Mouse (Mus musculus) adrenal gland, postnatal 36 days (tissue): ENCODE results near the gene Wdr35. TPM values are rescaled to one million over a fixed set of nuclear protein-coding genes. Genes with fewer than 3 reads are reported as not detected.
"Not testable (repeated sequence)": the region's sequence is repeated elsewhere in the genome, so short reads cannot be mapped to it uniquely, and the experiment has no call there.

Experiments
- DNase-seq, 2 experiments: peaks; one replicate each; pipeline ENCODE4 v3.0.0; 2021; ENCODE audit warnings: mixed read lengths in 1 of 2
- total RNA-seq, 2 experiments: library from RNA; stranded (reverse); gene quantifications; 2 replicates each; pipeline ENCODE4 v1.2.3; 2021

Gene Wdr35
- total RNA-seq, 2 experiments from 2014 or later, result 15.4 to 16.5 TPM

DNA sequence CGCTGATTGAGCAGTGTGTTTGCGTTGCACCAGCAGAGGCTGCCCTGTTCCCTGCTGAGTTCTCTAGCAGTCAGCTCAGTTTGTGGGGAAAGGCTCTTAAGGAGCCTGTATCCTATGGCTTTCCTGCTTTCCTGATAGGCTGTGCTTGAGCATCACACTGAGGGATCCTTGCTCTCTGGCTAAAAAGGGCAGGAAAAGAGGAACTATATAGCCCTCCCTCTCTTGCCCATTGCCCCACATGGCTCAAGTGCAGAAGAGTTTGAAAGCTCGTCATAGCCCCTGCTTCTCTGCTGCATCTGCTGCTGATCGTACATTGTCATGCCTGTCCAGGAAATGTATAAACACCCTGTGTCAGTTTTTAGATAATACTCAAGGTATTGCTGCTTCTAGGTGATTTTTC, 33.5 kb downstream of the Wdr35 start:
- no peak for DNase-seq

DNA sequence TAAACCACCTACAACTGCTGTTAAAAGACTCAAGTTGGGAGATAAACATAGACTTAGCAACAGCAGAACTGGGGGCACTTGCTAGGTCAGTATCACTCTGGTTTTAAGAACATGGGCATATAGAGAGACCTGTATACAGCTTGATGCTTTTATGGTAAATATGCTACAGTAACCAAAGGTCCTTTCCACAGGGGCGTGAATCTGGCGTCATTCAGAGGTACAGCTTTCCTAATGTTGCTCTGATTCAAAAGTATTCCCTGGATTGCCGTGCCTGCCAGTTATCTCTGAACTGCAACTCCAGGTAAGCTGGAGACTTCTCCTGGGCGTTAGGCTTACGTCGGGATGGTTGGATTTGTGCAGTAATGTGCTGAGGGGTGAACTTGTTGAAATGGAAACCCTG, 34.1 kb downstream of the Wdr35 start:
- no peak for DNase-seq

DNA sequence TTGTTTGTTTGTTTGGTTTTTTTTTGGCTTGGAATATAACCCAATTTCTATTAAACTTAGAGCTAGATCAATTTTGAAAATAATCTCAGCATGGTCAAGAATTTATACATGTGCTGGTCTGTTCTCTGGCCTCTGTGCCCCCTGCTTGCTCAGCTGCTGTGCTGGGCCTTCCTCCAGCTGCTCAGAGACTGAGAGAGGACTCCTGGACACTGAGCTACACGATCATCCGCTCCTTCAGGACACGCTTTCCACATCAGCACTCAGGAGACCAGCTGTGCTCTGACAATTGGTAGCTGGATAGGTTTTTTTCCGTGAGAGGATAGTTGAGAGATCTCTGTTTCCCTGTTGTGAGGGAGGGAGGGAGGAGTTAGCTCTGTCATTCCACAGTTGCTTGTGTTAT, 36.6 kb downstream of the Wdr35 start:
- no peak for DNase-seq

DNA sequence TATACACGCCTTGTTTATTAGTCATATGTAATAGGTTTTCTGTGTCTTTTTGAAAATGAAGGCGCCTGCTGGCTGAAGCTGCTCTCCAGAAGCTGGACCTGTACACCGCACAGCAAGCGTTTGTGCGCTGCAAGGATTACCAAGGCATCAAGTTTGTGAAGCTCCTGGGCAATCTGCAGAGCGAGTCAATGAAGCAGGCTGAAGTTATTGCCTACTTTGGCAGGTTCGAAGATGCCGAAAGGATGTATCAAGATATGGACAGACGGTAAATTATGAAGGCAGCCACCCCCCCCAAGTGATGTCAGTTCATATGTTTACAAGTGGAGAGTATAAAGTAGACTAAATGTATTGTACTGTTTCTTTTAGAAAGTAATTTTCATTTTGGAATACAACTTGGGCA, 42.7 kb downstream of the Wdr35 start:
- DNase-seq, result no peak

DNA sequence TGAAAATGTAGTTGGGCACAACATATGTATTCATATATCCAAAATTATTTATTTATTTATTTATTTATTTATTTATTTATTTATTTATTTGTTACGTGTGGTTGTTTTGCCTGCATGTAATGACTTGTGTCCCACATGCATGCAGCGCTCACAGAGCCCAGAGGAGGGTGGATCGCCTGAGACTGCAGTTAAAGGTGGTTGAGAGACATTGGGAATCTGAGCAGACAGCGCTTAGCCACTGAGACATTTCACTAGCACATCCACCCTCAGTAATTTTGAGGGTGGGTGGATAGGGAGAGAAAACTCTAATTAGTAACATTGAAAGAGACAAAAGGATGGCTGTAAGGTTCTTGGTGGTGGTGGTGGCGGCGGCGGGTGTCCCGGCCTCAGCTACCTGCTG, 46.7 kb downstream of the Wdr35 start:
- DNase-seq, result no peak

DNA sequence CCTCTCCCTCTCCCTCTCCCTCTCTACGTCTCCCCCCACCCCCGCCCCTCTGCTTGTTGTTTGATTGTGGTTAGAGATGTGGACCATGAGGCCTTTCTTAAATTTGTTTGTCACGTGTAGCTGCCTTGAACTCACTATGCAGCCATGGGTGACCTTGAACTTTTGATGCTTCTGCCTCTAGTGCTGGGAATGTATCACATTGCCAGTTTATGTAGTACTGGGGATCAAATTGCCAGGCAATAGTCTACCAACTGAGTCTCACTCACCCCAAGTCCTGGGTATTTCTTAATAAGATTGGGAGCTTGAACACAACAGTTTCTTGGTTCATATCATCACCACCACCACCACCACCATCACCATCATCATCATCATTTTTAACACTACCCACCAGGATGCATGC, 47.3 kb downstream of the Wdr35 start:
- DNase-seq, result no peak

DNA sequence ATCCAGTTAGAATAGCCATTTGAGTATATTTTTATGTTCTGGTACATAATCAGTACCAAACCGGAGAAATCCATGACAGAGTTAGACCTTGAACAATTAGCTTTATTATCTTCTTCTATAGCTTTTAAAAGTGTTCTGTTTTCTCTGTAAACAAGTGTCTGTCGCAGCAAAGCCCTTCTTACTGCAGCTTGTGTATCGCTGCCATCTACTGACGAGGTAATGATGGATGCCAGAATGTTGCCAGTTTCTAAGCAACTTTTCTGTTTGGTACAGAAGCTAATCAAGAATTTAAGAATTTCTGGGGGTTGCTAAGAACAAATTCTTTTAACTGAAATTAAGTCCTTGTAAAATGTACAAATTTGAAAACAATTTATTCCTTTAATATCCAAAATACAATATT, 49.3 kb downstream of the Wdr35 start:
- no peak for DNase-seq

DNA sequence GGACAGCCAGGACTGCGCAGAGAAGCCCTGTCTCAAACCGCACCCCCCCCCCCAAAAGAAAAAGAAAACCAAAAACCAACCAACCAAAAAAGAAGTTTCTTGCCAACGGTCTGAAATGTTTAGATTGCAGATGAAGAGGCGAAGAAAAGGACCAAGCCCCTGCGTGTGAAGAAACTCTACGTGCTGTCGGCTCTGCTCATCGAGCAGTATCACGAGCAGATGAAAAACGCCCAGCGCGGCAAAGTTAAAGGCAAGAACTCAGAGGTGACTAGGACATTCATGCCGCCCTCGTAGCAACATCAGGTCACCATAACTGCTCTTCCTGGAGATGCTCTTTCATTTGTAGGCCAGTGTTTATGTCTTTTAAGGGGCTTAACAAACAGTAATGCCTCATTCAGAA, 50.4 kb downstream of the Wdr35 start:
- no peak for DNase-seq

DNA sequence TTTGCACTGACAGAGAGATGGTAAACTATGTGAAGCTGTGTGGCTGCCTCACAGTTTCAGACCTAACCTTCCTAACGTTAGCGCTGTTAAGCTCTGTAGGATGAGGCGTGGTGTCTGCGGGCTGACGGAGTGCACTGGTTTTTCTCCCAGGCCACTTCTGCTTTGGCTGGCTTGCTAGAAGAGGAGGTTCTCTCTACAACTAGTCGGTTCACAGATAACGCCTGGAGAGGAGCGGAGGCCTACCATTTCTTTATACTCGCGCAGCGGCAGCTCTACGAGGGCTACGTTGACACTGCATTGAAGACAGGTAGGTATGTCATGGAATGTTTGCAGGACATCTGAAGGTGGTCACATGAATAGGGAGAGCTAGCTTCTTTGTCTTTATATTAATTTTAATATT, 51.0 kb downstream of the Wdr35 start:
- DNase-seq, result no peak

DNA sequence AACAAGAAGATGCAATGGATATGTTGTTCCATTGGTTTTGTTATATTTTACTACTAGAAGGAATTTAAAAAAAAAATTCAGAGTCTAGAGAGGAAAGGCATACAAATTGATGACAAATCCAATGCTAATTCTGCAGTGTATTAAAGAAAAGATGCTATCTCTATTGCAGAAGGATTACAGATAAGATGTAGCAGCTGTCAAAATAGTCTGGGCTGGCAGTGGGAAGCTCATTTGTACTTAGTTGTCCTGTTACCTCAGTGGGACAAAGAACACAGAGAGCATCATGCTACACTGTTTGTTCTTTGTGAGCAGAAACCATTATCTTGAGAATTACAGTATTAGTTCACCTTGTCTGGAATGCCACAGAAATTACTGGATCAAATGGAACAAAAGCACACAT, 53.2 kb downstream of the Wdr35 start:
- no peak for DNase-seq

DNA sequence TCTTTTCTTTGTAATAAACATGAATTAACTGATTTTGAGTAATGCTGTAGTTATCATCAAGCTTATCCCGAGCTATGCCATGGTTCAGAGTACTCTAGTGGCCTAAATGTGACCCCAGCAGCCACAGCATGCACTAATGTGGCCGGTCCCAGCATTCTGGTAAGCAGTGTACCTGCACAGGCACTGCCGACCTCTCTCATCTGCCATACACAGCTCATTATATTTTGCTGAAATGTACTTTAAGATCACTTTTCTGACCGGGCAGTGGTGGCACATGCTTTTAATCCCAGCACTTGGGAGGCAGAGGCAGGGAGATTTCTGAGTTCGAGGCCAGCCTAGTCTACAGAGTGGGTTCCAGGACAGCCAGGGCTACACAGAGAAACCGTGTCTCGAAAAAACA, 55.1 kb downstream of the Wdr35 start:
- not testable (repeated sequence) for DNase-seq

DNA sequence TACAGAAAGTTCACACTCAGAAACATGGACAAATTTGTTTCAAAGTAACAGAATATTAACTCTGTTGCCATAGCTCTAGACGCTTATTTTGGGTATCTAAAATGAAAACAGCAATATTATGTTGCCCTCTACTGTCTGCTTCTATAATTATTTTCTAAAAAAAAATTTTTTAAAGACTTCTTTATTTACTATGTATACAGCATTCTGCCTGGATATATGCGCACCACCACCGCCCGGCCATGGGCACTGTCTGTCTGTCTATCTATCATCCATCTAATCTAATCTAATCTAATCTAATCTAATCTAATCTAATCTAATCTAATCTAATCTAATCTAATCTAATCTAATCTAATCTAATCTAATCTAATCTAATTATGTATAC, 55.8 kb downstream of the Wdr35 start:
- no peak for DNase-seq

DNA sequence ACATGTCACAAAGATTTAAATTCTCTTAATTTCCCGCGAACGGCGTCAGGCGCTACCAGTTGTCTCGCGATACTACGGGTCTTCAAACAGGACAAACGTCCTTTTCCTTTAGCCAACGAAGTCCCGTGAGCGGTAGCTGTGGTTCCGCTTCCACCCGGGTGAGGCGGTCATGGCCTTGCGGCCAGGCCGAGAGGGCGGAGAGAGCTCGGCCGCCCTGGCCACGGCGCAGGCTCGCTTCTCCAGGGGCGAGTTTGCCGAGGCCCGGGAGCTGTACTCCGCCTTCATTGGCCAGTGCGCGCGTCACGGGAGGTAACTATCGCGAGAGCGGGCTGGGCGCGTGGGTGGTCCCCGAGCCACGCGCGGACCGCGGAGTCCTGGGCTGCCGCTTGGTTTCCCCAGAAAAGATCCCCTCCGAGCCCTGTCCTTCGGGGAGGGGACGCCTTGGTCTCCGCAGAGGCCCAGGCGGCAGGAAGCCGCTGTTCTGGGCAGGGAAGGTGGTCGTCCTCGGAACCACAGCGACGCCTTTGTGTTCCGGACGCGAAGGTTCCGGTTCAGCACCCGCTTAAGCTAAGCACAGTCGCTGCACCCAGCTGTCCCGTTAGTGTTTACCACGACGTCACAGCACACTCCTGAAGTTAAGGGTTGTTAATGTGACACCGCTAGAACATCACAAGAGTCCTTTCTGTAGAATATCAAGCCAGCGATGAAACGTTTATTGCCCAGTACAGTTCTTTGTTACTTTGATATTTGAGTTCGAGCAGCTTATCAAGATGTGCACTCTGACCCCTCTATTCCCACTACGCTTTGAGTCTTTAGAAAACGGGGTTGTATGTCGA, 56.4 kb downstream of the Wdr35 start, which contains the start of gene Ttc32:
Gene Ttc32, plus strand, starts transcription at position 110 of the 836 bp plus-strand sequence.
- peak; percentile 96 for DNase-seq

DNA sequence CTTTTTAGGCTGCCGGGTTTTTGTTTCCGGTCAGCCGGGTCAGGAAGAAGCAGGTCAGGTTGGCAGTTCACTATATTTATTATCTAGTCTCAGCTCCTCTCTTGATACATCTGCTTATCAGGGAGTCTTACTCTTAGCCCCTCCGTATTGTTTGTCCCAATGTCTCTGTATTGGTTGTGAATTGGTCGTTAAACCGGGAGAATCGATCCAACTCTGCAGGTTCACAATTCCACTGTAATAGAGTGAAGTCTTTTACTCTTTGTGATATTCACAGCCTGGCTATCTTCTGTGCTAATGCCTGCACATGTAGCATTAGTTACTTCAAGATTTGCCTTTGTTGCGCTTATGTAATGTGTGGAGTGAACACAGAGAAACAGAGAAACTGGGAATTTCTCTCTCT, 57.5 kb downstream of the Wdr35 start:
- DNase-seq, result no peak

DNA sequence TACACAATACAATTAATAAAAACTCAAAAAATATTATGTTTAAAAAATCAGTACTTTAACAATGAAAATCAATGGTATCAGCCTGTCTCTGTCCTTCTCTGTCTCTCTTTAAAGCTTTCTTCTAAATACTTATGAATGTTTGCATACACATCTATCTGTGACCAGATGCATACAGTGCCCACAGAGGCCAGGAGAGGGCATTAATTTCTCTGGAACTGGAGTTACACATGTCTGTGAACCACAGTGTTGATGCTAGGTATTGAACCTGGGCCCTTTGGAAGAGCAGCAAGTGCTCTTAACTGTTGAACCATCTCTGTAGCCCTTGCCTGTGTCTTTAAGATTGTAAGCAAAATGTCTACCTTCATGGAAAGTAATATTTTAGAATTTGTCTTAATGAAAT, 59.4 kb downstream of the Wdr35 start:
- no peak for DNase-seq

DNA sequence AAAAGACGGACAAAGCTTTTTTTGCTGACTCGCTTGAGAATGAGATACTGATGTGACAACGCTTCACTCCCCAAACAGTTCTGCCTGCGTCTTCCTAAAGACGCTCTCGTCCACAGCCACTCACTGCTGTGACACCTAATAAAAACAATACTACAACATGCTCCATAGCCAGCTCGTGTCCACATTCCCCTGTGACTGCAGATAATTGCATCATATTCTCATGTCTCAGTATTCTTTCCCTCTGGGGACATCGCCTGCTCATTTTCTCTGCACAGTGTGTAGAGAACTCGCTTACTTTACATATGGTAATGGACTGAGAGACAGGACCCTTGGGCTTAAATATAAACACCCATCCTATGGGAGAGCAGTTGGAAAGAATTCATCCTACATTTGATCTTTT, 62.7 kb downstream of the Wdr35 start:
- no peak for DNase-seq

DNA sequence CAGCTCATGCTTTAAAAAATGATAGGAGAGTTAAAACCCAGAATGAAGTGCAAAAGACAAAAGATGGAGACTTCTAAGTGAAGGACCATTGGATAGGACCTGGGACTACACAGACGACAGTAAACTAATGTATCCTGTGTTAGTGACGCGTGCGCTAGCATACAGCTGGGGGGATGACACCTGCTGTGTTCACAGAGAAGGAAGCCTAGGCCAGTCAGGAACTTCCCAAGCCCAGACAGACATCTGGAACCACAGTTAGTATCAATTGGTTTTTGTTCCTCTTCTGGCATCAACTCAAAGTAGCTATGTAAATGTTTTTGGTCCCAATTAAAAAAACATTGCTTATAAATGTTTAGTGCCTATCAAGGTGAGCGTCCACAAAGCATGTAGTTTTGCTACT, 66.5 kb downstream of the Wdr35 start:
- no peak for DNase-seq

DNA sequence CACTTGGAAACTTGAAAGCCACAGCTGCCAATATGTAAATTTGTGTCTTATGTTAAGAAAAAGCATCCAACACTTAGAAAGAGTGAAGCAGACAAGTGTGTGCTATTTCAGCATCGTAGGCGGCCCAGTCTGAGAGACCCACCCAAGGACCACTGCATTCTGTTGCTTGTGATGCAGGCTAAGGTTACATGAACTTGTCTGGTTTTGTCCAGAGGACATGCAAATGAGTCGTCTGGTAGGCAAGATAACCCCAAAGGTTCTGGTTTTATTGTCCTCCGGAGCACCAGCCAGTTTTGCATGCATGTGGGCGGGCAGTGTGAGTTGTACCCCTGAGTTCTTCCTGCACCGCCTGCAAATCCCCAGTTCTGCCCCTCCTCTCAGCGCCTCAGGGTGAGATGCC, 67.0 kb downstream of the Wdr35 start:
- DNase-seq, result no peak

DNA sequence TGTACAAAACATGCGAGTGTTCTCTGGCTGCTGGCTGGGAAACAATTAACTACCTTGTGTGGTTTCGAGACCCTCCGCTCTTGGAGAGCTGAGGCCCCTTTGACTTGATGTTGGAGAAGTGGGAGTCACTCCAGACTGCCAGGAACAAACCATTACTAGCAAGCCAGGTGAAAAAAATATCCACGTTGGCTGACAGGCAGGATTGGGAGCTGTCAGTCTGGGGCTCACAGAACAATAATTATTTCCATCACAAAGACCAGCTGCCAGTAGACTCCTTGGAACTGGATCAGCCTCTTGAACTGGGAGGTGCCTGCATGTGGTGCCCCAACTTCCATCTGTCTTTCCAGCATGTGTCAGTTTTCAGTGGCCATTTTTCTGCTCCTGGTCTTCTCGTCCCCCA, 68.6 kb downstream of the Wdr35 start:
- no peak for DNase-seq

DNA sequence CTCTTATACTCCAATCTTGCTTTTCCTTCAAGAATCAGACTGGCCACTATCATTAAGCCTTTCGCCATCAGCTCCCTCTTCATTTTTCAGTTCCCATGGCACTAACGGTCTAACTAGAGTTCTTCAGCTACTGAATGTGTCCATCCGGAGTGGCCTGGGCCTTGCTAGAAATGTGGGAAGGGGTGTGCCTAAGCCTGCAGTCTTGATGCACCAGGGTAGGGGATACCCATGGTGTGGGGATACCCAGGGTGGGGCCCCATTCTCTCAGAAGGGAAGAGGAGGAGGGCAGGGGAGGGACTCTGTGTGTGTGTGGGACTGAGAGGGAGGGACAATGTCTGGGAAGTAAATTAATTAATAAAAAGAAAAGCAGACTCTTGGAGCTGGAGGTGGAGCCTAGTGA, 69.1 kb downstream of the Wdr35 start:
- no peak for DNase-seq

DNA sequence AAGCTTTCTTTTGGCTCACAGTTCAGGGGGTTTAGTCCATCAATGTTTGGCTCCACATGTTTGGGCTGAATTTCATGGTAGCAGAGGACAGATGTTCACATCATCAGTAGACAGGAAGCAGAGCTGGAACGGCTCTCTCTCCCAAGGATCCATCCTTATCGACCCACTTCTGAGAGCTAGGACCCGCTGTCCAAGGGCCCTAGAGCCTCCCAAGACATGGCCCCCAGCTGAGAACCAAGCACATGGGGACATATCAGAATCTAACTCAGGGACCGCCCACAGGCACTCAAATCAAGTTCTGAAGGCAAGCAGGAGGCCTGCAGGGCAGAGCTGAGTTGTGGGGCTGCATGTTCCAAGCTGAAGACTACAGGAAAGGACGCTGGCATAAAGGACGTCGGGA, 71.0 kb downstream of the Wdr35 start:
- no peak for DNase-seq

DNA sequence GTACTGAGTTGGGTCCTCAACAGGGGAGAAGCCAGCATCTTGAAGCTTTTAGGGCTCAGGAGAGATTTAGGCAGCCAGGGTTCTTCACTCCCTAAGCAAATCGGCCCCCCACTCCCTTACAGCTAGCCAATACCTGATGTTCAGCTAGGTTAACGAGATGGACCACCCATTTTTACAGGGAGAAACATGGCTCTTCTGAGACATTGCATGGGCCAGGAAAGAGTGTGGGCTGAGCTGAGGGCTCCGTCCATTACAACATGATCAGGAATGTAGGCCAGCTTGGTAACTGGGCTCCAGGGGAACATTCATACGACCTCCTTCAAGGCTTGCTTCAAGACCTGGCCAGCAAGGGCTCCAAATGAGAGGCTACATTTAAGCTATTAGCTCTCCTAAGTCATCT, 73.0 kb downstream of the Wdr35 start:
- DNase-seq, result no peak

DNA sequence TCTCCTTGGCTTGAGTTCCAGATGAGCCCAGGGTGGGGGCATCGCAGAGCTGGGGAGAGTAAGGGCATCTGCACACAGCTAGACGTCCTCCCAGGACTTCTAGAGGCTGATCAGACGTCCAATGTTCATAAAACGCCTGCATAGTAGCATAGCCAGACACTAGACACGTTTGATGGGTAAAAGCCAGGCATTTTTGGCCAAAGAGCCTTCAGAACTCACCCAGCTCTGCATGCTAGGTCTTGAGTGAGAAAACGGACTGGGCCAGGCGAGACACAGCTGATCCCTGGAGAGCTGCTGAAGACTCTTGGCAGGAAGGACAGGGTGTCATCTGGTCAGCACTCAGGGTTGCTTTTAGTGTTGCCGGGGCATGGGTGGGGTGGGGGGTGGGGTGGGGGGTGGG, 74.4 kb downstream of the Wdr35 start:
- DNase-seq, result no peak

DNA sequence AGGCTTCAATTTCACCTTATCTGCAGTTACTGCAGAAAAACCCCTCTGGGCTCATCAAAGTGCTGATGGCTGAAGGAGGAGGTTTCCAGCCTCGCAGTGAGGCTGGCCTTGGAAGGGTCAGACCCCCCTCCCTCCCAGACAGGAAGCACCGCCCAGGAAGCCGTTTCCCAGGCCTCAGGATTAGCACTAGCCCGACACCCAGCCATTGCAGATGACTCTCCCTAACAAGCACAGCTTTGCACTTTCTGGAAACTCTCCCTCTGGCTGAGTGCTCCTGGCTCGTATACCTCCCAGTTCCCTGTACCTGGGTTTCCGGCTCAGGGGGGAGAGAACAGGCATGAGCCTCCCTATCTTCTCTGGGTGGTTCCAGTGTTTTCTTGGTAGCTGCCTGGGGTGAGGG, 77.1 kb downstream of the Wdr35 start:
- peak in 1 of 2 experiments; percentile 18 for DNase-seq
